Mouse (Mus musculus) embryonic facial prominence, embryonic 13.5 days (tissue): ENCODE data around the gene Nde1. TPM values are rescaled to one million over a fixed set of nuclear protein-coding genes. Genes with fewer than 3 reads are reported as not detected.

Experiments used
- ATAC-seq: fragments of 200-750 bp; cut with Nextera tagmentation; 2 replicates; pipeline ENCODE4 v1.8.0; 2017; ENCODE audit warnings: low read depth; ENCODE audit not compliant: insufficient number of reproducible peaks, insufficient read depth, low FRiP score, low TSS enrichment
- H3K27ac ChIP-seq: fragments of 300-500 bp; sonication (generic); 2 replicates; pipeline ENCODE4 v1.5.1; 2015; ENCODE audit warnings: moderate library complexity, mild to moderate bottlenecking, inconsistent platforms
- H3K27me3 ChIP-seq: fragments of 300-500 bp; sonication (generic); 2 replicates; pipeline ENCODE4 v1.6.1; 2015; ENCODE audit warnings: mild to moderate bottlenecking, inconsistent platforms
- H3K36me3 ChIP-seq: fragments of 300-500 bp; sonication (generic); 2 replicates; pipeline ENCODE4 v1.6.1; 2015; ENCODE audit warnings: mild to moderate bottlenecking, inconsistent platforms
- H3K4me1 ChIP-seq: fragments of 300-500 bp; sonication (generic); 2 replicates; pipeline ENCODE4 v1.6.1; 2015; ENCODE audit warnings: inconsistent platforms
- H3K4me2 ChIP-seq: fragments of 300-500 bp; sonication (generic); 2 replicates; pipeline ENCODE4 v1.6.1; 2015; ENCODE audit warnings: moderate library complexity, mild to moderate bottlenecking, inconsistent platforms
- H3K4me3 ChIP-seq: fragments of 300-500 bp; sonication (generic); 2 replicates; pipeline ENCODE4 v1.5.1; 2015; ENCODE audit warnings: mild to moderate bottlenecking, inconsistent platforms
- H3K9ac ChIP-seq: fragments of 300-500 bp; sonication (generic); 2 replicates; pipeline ENCODE4 v1.6.1; 2015; ENCODE audit warnings: mild to moderate bottlenecking, inconsistent platforms
- H3K9me3 ChIP-seq: fragments of 300-500 bp; sonication (generic); 2 replicates; pipeline ENCODE4 v1.6.1; 2016; ENCODE audit warnings: inconsistent platforms
- WGBS: fragments of 180-500 bp; shearing (Covaris S2); methylation state at CpG from one replicate; pipeline ENCODE4 v1.1.7; 2015; ENCODE audit warnings: mixed read lengths; 5-methylcytosine and 5-hydroxymethylcytosine counted together
- polyA plus RNA-seq: library from polyadenylated mRNA; unstranded; fragments of >200 nt; fragmentation: Nextera tagmentation; extraction: Ambion mirVana; gene quantifications from 2 replicates; pipeline ENCODE4 v1.2.1, GENCODE M21; 2015

Gene Nde1
- 122 and 130 TPM in 2 replicates for polyA plus RNA-seq

GRCm38 (mm10) chr16:14162988-14163416 lies at the start of gene Nde1, which contains the start of gene Marf1:
Gene Nde1, plus strand, starts transcription at chr16:14163275.
Gene Marf1, minus strand, starts transcription at chr16:14163351.
- H3K9ac ChIP-seq: peak within 1 kb of the TSS; percentile 89
- peak within 1 kb of the TSS; percentile 94 for H3K27ac ChIP-seq
- no peaks in the 10 kb centered on the region for H3K27me3 ChIP-seq
- H3K4me3 ChIP-seq: peak within 1 kb of the TSS; percentile 75
- ATAC-seq: peak; percentile 92
- H3K36me3 ChIP-seq: peaks cover 2% of the 10 kb centered on the region; the same call in 1 of the 2 replicates
- peaks cover 28% of the 10 kb centered on the region for H3K4me1 ChIP-seq
- no peaks in the 10 kb centered on the region for H3K9me3 ChIP-seq
- under 1% methylated on average over 43 of the region's 43 CpGs for WGBS
- H3K4me2 ChIP-seq: peak within 1 kb of the TSS; percentile 72

DNA sequence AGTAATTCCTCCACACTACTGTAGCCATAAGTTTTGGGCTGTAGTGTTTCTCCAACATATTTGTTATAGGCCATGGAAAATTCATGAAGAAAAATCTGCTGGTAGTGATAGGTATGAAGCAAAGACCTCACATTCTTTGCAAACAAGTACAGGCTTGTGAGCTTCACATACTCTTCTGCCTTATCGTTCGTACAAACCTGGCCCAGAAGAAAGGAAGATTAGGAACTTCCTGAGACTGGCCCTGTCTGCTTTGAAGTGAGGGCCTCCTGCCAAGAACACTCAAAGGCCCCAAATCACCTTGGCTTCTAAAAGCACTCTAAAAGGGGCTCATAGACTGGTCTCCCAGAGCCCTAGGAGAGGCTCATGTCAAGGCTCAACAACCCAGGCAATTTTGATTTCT lies 45.8 kb upstream of the Nde1 start:
- peaks cover 78% of the 10 kb centered on the region for H3K36me3 ChIP-seq
- H3K4me2 ChIP-seq: no peak overlapping the region
- no peak overlapping the region for H3K4me3 ChIP-seq
- 69% methylated on average over 2 of the region's 2 CpGs for WGBS
- no peaks in the 10 kb centered on the region for H3K9me3 ChIP-seq
- H3K9ac ChIP-seq: no peak overlapping the region
- H3K4me1 ChIP-seq: no peaks in the 10 kb centered on the region
- H3K27me3 ChIP-seq: no peaks in the 10 kb centered on the region
- no peak for ATAC-seq
- H3K27ac ChIP-seq: no peak overlapping the region

DNA sequence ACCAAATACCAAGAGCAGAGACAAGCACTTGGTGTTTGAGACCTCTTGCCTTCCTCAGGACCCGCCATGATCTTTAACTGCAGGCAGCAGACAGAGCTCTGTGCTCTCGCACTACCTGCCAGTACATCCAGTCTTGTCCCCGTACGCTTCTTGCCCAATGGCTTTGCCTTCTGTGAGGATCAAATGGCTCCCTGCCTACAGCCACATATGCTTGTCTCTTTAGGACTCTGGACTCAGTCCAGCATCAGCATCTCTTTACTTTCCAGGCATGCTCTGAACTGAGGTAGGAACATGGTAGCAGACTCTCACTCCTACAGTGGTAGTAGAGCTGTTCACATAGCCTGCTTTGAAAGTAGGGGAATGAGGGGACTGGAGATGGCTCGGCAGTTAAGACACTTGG lies 42.1 kb upstream of the Nde1 start:
- no peak for ATAC-seq
- Histone ChIP-seq H3K36me3 (peaks cover 86% of the 10 kb centered on the region), H3K9me3 (no peaks in the 10 kb centered on the region), H3K4me2 (no peak overlapping the region), H3K4me1 (no peaks in the 10 kb centered on the region), H3K27me3 (no peaks in the 10 kb centered on the region), H3K27ac (no peak overlapping the region), H3K4me3 (no peak overlapping the region), H3K9ac (no peak overlapping the region)
- WGBS: 96% methylated on average over 5 of the region's 5 CpGs

- H3K27ac ChIP-seq: no peak overlapping the region
- no peaks in the 10 kb centered on the region for H3K27me3 ChIP-seq
- H3K4me1 ChIP-seq: no peaks in the 10 kb centered on the region
- no peak overlapping the region for H3K4me3 ChIP-seq
- H3K4me2 ChIP-seq: no peak overlapping the region
- no peak for ATAC-seq
- H3K9me3 ChIP-seq: no peaks in the 10 kb centered on the region
- peaks cover 86% of the 10 kb centered on the region for H3K36me3 ChIP-seq
- H3K9ac ChIP-seq: no peak overlapping the region
- 94% methylated on average over 7 of the region's 7 CpGs for WGBS
Observed at GRCm38 (mm10) chr16:14121563-14121962, 41.5 kb upstream of the Nde1 start.

DNA sequence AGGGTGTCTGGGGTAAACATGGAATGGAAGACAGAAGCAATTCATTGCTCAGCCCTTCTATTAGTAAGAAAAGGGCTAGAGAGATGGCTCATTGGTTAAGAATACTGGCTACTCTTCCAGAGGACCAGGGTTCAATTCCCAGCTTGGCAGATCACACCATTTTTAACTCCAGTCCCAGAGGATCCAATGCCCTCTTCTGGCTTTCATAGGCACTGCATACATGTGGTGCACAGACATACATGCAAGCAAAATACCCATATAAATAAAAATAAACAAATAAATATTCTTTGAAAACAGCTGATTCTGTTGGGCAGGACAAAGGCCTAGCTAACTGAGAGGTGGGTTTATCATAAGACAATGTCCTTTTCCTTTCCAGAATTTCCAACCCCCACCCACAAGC lies 40.5 kb upstream of the Nde1 start:
- no peaks in the 10 kb centered on the region for H3K9me3 ChIP-seq
- H3K27ac ChIP-seq: no peak overlapping the region
- H3K9ac ChIP-seq: no peak overlapping the region
- no peaks in the 10 kb centered on the region for H3K27me3 ChIP-seq
- H3K4me3 ChIP-seq: no peak overlapping the region
- ATAC-seq: no peak
- peaks cover 85% of the 10 kb centered on the region for H3K36me3 ChIP-seq
- H3K4me2 ChIP-seq: no peak overlapping the region
- H3K4me1 ChIP-seq: no peaks in the 10 kb centered on the region

DNA sequence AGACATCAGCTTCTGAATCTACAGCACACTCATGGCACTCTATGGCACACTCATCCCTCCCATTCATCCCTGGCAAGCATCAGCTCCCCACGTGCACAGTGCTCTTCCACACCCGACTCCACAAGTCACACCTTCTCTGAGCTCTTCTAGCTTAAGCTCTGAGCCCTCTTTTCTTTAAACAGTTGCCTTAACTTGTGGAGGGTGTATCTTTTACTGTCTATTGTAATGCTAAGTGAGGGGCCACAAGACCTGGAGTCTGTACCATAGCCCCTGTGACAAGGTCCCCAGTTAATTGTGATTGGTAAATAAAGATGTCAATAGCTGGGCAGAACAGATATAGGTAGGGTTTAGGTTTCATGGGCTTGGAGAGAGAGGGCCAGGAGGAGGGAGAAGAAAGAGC lies 39.2 kb upstream of the Nde1 start:
- Histone ChIP-seq H3K4me1 (no peaks in the 10 kb centered on the region), H3K9ac (no peak overlapping the region), H3K27ac (no peak overlapping the region), H3K9me3 (no peaks in the 10 kb centered on the region), H3K4me2 (no peak overlapping the region), H3K27me3 (no peaks in the 10 kb centered on the region), H3K4me3 (no peak overlapping the region), H3K36me3 (peaks cover 91% of the 10 kb centered on the region)
- WGBS: 84% methylated on average over 2 of the region's 2 CpGs
- ATAC-seq: no peak

GRCm38 (mm10) chr16:14124709-14125108 lies 38.4 kb upstream of the Nde1 start:
- Histone ChIP-seq H3K4me2 (no peak overlapping the region), H3K9ac (no peak overlapping the region), H3K36me3 (peaks cover 96% of the 10 kb centered on the region), H3K9me3 (no peaks in the 10 kb centered on the region), H3K27ac (no peak overlapping the region), H3K4me3 (no peak overlapping the region), H3K27me3 (no peaks in the 10 kb centered on the region), H3K4me1 (no peaks in the 10 kb centered on the region; the same call in 1 of the 2 replicates)
- no peak for ATAC-seq
- 96% methylated on average over 7 of the region's 7 CpGs for WGBS

DNA sequence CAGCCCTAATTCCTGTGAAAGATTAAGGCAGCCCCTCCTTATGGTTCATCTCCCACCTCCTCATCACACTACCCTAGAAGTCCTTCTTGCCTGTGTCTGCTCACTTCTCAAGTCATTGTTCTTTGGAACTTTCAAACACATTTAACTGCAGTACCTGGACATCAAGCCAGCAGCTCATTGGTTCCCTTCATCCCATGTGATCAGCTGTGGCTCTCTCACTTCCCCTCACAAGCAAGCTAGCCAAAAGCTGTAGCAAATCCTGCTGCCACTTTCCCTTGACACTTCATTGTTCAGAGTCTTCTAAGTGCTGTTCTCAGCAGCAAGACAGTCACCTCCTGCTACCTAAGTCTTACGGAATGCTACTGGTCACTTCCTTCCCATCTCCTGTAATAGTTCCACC lies 37.8 kb upstream of the Nde1 start:
- Histone ChIP-seq H3K4me1 (no peaks in the 10 kb centered on the region; the same call in 1 of the 2 replicates), H3K9me3 (no peaks in the 10 kb centered on the region), H3K27me3 (no peaks in the 10 kb centered on the region), H3K4me3 (no peak overlapping the region), H3K9ac (no peak overlapping the region), H3K36me3 (peaks cover 98% of the 10 kb centered on the region), H3K27ac (no peak overlapping the region), H3K4me2 (no peak overlapping the region)
- no peak for ATAC-seq
- WGBS: 93% methylated on average over 1 of the region's 1 CpGs

DNA sequence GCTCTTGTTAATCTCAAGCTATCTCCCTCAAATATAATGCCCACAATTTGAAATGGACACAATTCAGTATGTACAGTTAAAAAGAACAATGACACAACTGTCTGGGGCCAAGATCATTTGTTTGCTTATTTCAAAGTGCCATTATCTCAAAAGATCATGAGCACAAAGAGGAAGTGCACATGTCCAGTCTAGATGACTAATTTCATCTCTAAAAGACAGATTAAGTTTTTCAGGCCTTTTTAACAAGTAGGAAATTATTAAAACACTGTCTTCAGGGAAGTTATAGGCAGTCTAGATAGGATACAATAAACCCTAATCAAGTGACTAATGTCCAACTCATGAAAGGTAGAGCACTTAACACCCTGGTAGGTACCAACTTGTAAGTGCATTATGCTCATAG lies 34.1 kb upstream of the Nde1 start:
- ATAC-seq: no peak
- H3K36me3 ChIP-seq: peaks cover 98% of the 10 kb centered on the region

GRCm38 (mm10) chr16:14130796-14131195 lies 32.3 kb upstream of the Nde1 start:
- H3K4me1 ChIP-seq: no peaks in the 10 kb centered on the region; the same call in 1 of the 2 replicates
- no peaks in the 10 kb centered on the region for H3K27me3 ChIP-seq
- no peak for ATAC-seq
- no peaks in the 10 kb centered on the region for H3K9me3 ChIP-seq
- 92% methylated on average over 7 of the region's 7 CpGs for WGBS
- peaks cover 98% of the 10 kb centered on the region for H3K36me3 ChIP-seq
- H3K27ac ChIP-seq: no peak overlapping the region
- no peak overlapping the region for H3K4me2 ChIP-seq
- no peak overlapping the region for H3K4me3 ChIP-seq
- H3K9ac ChIP-seq: no peak overlapping the region

More for the DNA sequence above, 34.1 kb upstream of the Nde1 start:
- Histone ChIP-seq H3K4me2 (no peak overlapping the region), H3K9ac (no peak overlapping the region), H3K4me1 (no peaks in the 10 kb centered on the region; the same call in 1 of the 2 replicates), H3K4me3 (no peak overlapping the region), H3K9me3 (no peaks in the 10 kb centered on the region), H3K27me3 (no peaks in the 10 kb centered on the region), H3K27ac (0 out of 2 replicates have a peak overlapping the region, but pooled peaks have one; percentile 33)

DNA sequence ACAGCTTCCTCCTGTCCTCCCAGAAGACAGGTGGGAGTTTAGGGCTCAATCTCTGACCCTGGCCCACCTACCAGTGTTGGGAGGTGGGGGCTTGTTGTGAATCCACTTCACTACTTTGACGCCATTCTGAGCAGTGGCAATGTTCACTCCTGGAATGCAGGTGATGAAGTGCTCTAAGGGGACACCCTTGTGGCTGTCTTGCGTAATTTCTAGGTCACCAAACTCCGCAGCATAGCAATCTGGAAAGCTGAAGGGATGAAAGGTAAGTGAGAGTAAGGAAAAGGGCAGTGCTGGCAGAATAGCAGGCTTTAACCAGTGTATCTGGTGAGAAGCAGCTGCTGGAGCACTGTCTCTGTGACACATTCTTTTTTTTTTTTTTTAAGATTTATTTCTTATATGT lies 31.7 kb upstream of the Nde1 start:
- ATAC-seq: no peak
- no peaks in the 10 kb centered on the region; the same call in 1 of the 2 replicates for H3K4me1 ChIP-seq
- H3K9me3 ChIP-seq: no peaks in the 10 kb centered on the region
- peaks cover 97% of the 10 kb centered on the region for H3K36me3 ChIP-seq
- H3K4me2 ChIP-seq: no peak overlapping the region
- no peak overlapping the region for H3K9ac ChIP-seq
- 85% methylated on average over 3 of the region's 3 CpGs for WGBS
- H3K4me3 ChIP-seq: no peak overlapping the region
- no peak overlapping the region for H3K27ac ChIP-seq
- no peaks in the 10 kb centered on the region for H3K27me3 ChIP-seq

- Histone ChIP-seq H3K27me3 (no peaks in the 10 kb centered on the region), H3K27ac (no peak overlapping the region), H3K36me3 (peaks cover 97% of the 10 kb centered on the region), H3K9ac (no peak overlapping the region), H3K9me3 (no peaks in the 10 kb centered on the region), H3K4me1 (no peaks in the 10 kb centered on the region; the same call in 1 of the 2 replicates), H3K4me2 (no peak overlapping the region), H3K4me3 (no peak overlapping the region)
- no peak for ATAC-seq
- 83% methylated on average over 5 of the region's 5 CpGs for WGBS
Observed at GRCm38 (mm10) chr16:14131838-14132237, 31.2 kb upstream of the Nde1 start.
